Mouse (Mus musculus) lung, adult 18-20 months (tissue): ENCODE results near the gene Mms19.
"Not testable (repeated sequence)": the region's sequence is repeated elsewhere in the genome, so short reads cannot be mapped to it uniquely, and the experiment has no call there.

Experiments
- DNase-seq, 2 experiments: peaks; one replicate each; pipeline ENCODE4 v3.0.0; 2022; ENCODE audit warnings: mixed read lengths in 2 of 2

The Mms19 gene

GRCm38 (mm10) chr19:41932686-41933085 lies 48.3 kb downstream of the Mms19 start:
- no peak for DNase-seq

- DNase-seq: no peak
Observed at GRCm38 (mm10) chr19:41920412-41921067, 60.4 kb downstream of the Mms19 start.

- DNase-seq: no peak
Observed at GRCm38 (mm10) chr19:41919471-41919870, 61.5 kb downstream of the Mms19 start.

GRCm38 (mm10) chr19:41916853-41917252 lies 64.1 kb downstream of the Mms19 start:
- DNase-seq: no peak

GRCm38 (mm10) chr19:41915294-41915693 lies 65.7 kb downstream of the Mms19 start:
- no peak for DNase-seq

GRCm38 (mm10) chr19:41914592-41914882 lies 66.4 kb downstream of the Mms19 start:
- not testable (repeated sequence) for DNase-seq

- no peak for DNase-seq
Observed at GRCm38 (mm10) chr19:41913774-41914591, 67.0 kb downstream of the Mms19 start.

- peak; percentile 41 to 46 for DNase-seq
Observed at GRCm38 (mm10) chr19:41912121-41913080, 68.6 kb downstream of the Mms19 start.

GRCm38 (mm10) chr19:41911178-41912073 lies 69.5 kb downstream of the Mms19 start, which contains the start of gene Pgam1:
Gene Pgam1 (plus strand): TSS chr19:41911923.
- peak; percentile 96 to 97 for DNase-seq

GRCm38 (mm10) chr19:41910396-41910795 lies 70.6 kb downstream of the Mms19 start:
- no peak for DNase-seq

GRCm38 (mm10) chr19:41908736-41909135 lies 72.2 kb downstream of the Mms19 start:
- DNase-seq: no peak

- DNase-seq: no peak
Observed at GRCm38 (mm10) chr19:41907079-41907760, 73.7 kb downstream of the Mms19 start.

GRCm38 (mm10) chr19:41906311-41907078 lies 74.5 kb downstream of the Mms19 start:
- DNase-seq: no peak

- no peak for DNase-seq
Observed at GRCm38 (mm10) chr19:41905246-41905645, 75.7 kb downstream of the Mms19 start.

GRCm38 (mm10) chr19:41902848-41903593 lies 77.9 kb downstream of the Mms19 start:
- DNase-seq: no peak

- no peak for DNase-seq
Observed at GRCm38 (mm10) chr19:41901696-41902095, 79.3 kb downstream of the Mms19 start.

GRCm38 (mm10) chr19:41900495-41901090 lies 80.4 kb downstream of the Mms19 start:
- no peak for DNase-seq

GRCm38 (mm10) chr19:41898860-41899259 lies 82.1 kb downstream of the Mms19 start:
- peak in 1 of 2 experiments; percentile 23 for DNase-seq

- DNase-seq: no peak
Observed at GRCm38 (mm10) chr19:41896319-41896711, 84.6 kb downstream of the Mms19 start.
